Mouse (Mus musculus) lung, postnatal 0 days (tissue): ENCODE data around the gene Cep112. TPM values are rescaled to one million over a fixed set of nuclear protein-coding genes. Genes with fewer than 3 reads are reported as not detected.
A peak's percentile ranks its signal among the peaks of the same experiment; 100 is the strongest.
"Not testable (repeated sequence)": the region's sequence is repeated elsewhere in the genome, so short reads cannot be mapped to it uniquely, and the experiment has no call there.

Experiments
- ATAC-seq: fragments of 200-750 bp; cut with Nextera tagmentation; 2 replicates; pipeline ENCODE4 v1.8.0; 2017; ENCODE audit warnings: moderate library complexity
- DNase-seq: peaks from one replicate; pipeline ENCODE4 v3.0.0-alpha.2; 2016; ENCODE audit warnings: low spot score
- H3K27ac ChIP-seq: fragments of 300-500 bp; sonication (generic); 2 replicates; pipeline ENCODE4 v1.5.1; 2014; ENCODE audit warnings: antibody characterized with exemption, mild to moderate bottlenecking, low read length, mixed read lengths
- H3K27me3 ChIP-seq: fragments of 300-500 bp; sonication (generic); replicated peaks from 2 replicates; pipeline ENCODE4 v1.6.1; 2014; ENCODE audit warnings: low read length, mixed read lengths; ENCODE audit not compliant: insufficient read depth
- H3K36me3 ChIP-seq: fragments of 300-500 bp; sonication (generic); 2 replicates; pipeline ENCODE4 v1.6.1; 2014; ENCODE audit warnings: low read length, mixed read lengths; ENCODE audit not compliant: insufficient read depth
- H3K4me1 ChIP-seq: fragments of 300-500 bp; sonication (generic); 2 replicates; pipeline ENCODE4 v1.6.1; 2014; ENCODE audit warnings: antibody characterized with exemption, low read depth, low read length, mixed read lengths; ENCODE audit not compliant: insufficient read depth
- H3K4me2 ChIP-seq: fragments of 300-500 bp; sonication (generic); replicated peaks from 2 replicates; pipeline ENCODE4 v1.6.1; 2014; ENCODE audit warnings: low read depth, mild to moderate bottlenecking, low read length, moderate library complexity, mixed read lengths
- H3K4me3 ChIP-seq: fragments of 300-500 bp; sonication (generic); 2 replicates; pipeline ENCODE4 v1.5.1; 2014; ENCODE audit warnings: low read depth, low read length
- H3K9ac ChIP-seq: fragments of 300-500 bp; sonication (generic); replicated peaks from 2 replicates; pipeline ENCODE4 v1.6.1; 2014; ENCODE audit warnings: low read depth, mild to moderate bottlenecking
- H3K9me3 ChIP-seq: fragments of 300-500 bp; sonication (generic); 2 replicates; pipeline ENCODE4 v1.6.1; 2016; ENCODE audit warnings: low read length, mixed read lengths
- CTCF ChIP-seq: IDR thresholded peaks from 2 replicates; pipeline ENCODE4 v1.5.1; 2016; ENCODE audit warnings: antibody characterized with exemption, mild to moderate bottlenecking
- EP300 ChIP-seq: IDR thresholded peaks from 2 replicates; pipeline ENCODE4 v1.6.1; 2016; ENCODE audit warnings: antibody characterized with exemption, mild to moderate bottlenecking, control low read depth
- WGBS: fragments of 180-500 bp; shearing (Covaris S2); extraction: QIAGEN DNeasy Blood & Tissue Kit; methylation state at CpG from one replicate; pipeline ENCODE4 v1.1.7; 2014; 5-methylcytosine and 5-hydroxymethylcytosine counted together
- polyA plus RNA-seq: library from polyadenylated mRNA; unstranded; fragments of >200 nt; fragmentation: Nextera tagmentation; extraction: Ambion mirVana; gene quantifications from 2 replicates; pipeline ENCODE4 v1.2.1, GENCODE M21; 2015

The Cep112 gene
- polyA plus RNA-seq, 1 experiment from 2014 or later: 6.4 TPM

GRCm38 (mm10) chr11:108865746-108866145 lies 440.8 kb downstream of the Cep112 start:
- H3K4me2 ChIP-seq: no peak overlapping the region
- no peaks in the 10 kb centered on the region for H3K9me3 ChIP-seq
- no peak overlapping the region for H3K27ac ChIP-seq
- no peak overlapping the region for H3K9ac ChIP-seq
- 32% methylated on average over 8 of the region's 8 CpGs for WGBS
- H3K4me3 ChIP-seq: no peak overlapping the region
- H3K27me3 ChIP-seq: no peaks in the 10 kb centered on the region
- no peaks in the 10 kb centered on the region for H3K4me1 ChIP-seq
- DNase-seq: no peak
- no peaks in the 10 kb centered on the region for H3K36me3 ChIP-seq
- no peak for ATAC-seq
- TF ChIP-seq CTCF: no peak
- no peak for TF ChIP-seq EP300

DNA sequence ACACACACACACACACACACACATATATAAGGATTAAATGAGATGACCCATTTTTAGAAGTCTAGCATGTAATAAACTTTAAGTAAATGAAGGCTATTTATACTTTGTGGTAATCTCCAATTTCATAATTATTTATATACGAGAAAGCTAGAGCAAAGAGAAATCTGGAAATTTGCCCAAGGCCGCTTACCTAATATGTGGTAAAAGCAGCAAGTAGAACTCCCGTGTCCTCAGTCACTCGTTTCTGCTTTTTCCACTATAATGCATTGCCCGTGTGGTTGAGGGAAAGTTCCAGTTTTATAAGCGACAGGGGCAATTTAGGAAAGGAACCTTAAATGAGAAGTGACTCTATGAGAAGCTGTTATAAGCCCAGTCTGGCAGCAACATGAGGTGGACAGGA lies 442.5 kb downstream of the Cep112 start:
- ATAC-seq: no peak
- peak; percentile 67 for DNase-seq
- no peaks in the 10 kb centered on the region for H3K27me3 ChIP-seq
- no peaks in the 10 kb centered on the region for H3K9me3 ChIP-seq
- no peak overlapping the region for H3K9ac ChIP-seq
- TF ChIP-seq EP300: no peak
- no peak for TF ChIP-seq CTCF
- 50% methylated on average over 6 of the region's 6 CpGs for WGBS
- no peaks in the 10 kb centered on the region for H3K36me3 ChIP-seq
- no peak overlapping the region for H3K4me2 ChIP-seq
- no peak overlapping the region for H3K4me3 ChIP-seq
- H3K4me1 ChIP-seq: no peaks in the 10 kb centered on the region
- H3K27ac ChIP-seq: no peak overlapping the region

DNA sequence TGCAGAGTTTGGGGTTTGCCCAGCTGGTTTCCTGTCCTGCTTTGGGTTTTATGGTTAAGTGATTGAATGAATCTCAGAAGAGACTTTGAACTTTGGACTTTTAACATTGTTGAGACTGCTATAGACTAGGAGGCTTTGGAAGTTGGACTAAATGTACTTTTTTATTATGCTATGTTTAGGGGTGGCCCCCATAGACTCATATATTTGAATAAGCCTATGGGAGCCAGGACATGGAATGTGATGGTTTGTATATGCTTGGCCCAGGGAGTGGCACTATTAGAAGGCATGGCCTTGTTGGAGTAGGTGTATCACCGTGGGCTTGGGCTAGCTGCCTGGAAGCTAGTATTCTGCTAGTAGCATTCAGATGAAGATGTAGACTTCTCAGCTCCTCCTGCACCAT lies 446.3 kb downstream of the Cep112 start:
- not testable (repeated sequence) for H3K4me2 ChIP-seq, DNase-seq, H3K27me3 ChIP-seq, ATAC-seq, H3K9me3 ChIP-seq, H3K27ac ChIP-seq, H3K4me3 ChIP-seq, H3K9ac ChIP-seq, H3K36me3 ChIP-seq, H3K4me1 ChIP-seq
- WGBS: 87% methylated on average over 1 of the region's 1 CpGs

GRCm38 (mm10) chr11:108871748-108872147 lies 446.8 kb downstream of the Cep112 start:
- Histone ChIP-seq H3K4me3 (no peak overlapping the region), H3K4me2 (no peak overlapping the region), H3K4me1 (0 out of 2 replicates have a peak, but pooled peaks cover 1% of the 10 kb centered on the region), H3K9ac (no peak overlapping the region), H3K27ac (no peak overlapping the region), H3K9me3 (no peaks in the 10 kb centered on the region), H3K36me3 (no peaks in the 10 kb centered on the region), H3K27me3 (no peaks in the 10 kb centered on the region)
- no peak for ATAC-seq
- no peak for DNase-seq
- WGBS: 84% methylated on average over 3 of the region's 3 CpGs
- TF ChIP-seq CTCF (no peak), EP300 (no peak)

DNA sequence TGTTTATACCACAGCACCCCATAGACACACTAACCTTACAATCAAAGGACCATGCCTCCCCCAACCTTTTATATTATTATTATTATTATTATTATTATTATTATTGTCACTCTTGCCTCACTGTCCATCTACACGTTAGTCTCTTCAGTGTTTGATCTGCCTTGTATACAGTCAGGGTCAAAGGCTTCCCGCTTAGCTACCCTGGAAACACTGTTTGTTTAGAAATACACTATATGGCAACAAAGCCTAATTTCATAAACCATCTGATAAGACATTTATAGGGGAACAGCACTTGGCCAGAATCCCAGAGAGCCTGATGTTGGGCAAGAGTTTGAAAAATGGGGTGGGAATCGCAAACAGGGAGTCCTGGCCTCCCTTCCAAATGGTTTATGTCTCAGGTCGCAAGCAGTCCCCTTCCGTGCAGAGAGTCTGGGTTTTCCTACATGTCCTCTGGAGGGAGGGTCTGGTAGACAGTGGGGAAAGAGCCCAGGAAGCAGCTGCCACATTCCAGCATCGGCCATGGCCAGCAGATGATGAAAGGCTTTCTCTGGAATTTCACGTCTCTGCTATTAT lies 451.7 kb downstream of the Cep112 start:
- no peaks in the 10 kb centered on the region for H3K27me3 ChIP-seq
- H3K4me1 ChIP-seq: 0 out of 2 replicates have a peak, but pooled peaks cover 6% of the 10 kb centered on the region
- H3K9me3 ChIP-seq: no peaks in the 10 kb centered on the region
- no peak overlapping the region for H3K4me2 ChIP-seq
- no peak overlapping the region for H3K4me3 ChIP-seq
- peak; percentile 91 for ATAC-seq
- no peaks in the 10 kb centered on the region for H3K36me3 ChIP-seq
- H3K27ac ChIP-seq: 0 out of 2 replicates have a peak overlapping the region, but pooled peaks have one; percentile 20
- H3K9ac ChIP-seq: no peak overlapping the region
- DNase-seq: peak; percentile 88
- TF ChIP-seq EP300: peak; percentile 76
- no peak for TF ChIP-seq CTCF
- WGBS: 31% methylated on average over 7 of the region's 7 CpGs

DNA sequence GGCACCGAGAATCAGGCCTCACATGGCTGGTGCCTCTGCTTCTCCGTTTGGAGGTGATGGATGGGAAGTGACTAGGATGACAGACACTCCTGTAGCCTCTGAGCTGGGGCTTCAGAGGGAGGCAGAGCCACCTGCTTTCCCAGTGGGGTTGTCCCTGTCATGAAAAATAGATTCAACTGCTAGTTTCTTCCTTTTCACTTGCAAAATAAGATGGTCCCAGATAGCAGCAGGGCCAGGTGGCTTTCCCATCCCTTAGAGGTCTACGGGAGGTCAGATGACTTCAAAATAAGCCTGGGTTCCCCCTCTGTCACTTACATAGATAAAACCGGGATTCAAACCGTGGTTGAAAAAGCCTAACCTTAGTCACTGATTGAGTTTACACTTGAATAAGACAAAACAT lies 452.5 kb downstream of the Cep112 start:
- Histone ChIP-seq H3K4me2 (no peak overlapping the region), H3K27me3 (no peaks in the 10 kb centered on the region), H3K9me3 (no peaks in the 10 kb centered on the region), H3K27ac (no peak overlapping the region), H3K4me3 (no peak overlapping the region), H3K36me3 (no peaks in the 10 kb centered on the region), H3K4me1 (0 out of 2 replicates have a peak, but pooled peaks cover 6% of the 10 kb centered on the region), H3K9ac (no peak overlapping the region)
- ATAC-seq (no peak), DNase-seq (no peak)
- 59% methylated on average over 5 of the region's 5 CpGs for WGBS
- no peak for TF ChIP-seq EP300
- no peak for TF ChIP-seq CTCF

DNA sequence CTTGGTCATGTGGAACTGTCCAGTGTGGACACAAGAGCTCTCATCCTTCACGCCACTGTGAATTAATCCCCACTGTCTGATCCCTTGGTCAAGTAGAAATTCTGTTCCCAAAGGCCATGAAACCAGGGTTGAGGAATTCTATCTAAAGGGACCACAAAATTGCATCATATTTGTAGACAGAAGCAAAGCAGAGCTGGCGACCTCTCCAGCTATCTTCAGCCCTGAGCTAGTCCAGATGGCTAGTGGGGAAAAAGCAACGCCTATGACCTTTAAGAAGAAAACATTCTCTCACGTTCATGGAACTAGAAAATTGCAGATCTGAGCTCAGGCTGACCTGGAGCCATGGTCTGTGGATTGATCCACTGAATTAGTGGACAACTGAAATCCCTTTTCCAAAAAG lies 455.6 kb downstream of the Cep112 start:
- no peak overlapping the region for H3K4me2 ChIP-seq
- H3K4me1 ChIP-seq: 0 out of 2 replicates have a peak, but pooled peaks cover 6% of the 10 kb centered on the region
- H3K27me3 ChIP-seq: no peaks in the 10 kb centered on the region
- WGBS: 69% methylated on average over 4 of the region's 4 CpGs
- H3K9ac ChIP-seq: no peak overlapping the region
- no peak overlapping the region for H3K4me3 ChIP-seq
- TF ChIP-seq EP300 (no peak), CTCF (no peak)
- no peak overlapping the region for H3K27ac ChIP-seq
- DNase-seq: no peak
- ATAC-seq: no peak
- no peaks in the 10 kb centered on the region for H3K9me3 ChIP-seq
- no peaks in the 10 kb centered on the region for H3K36me3 ChIP-seq
